In genomic region chr7:78656181-78656580, GRCm38 (mm10) we compare ENCODE assay signal across 15 mouse cellular contexts.
"Had no signal": no experiment of that assay in that cellular context is flagged by ENCODE, and none has a peak within 500 bp of the region (broad histone marks: within the 10 kb centered on the region; RNA-seq: fewer than 3 reads in every experiment).

No protein-coding gene starts in this region.

- H3K36me3 ChIP-seq: neural tube, embryonic 15.5 days; stomach, embryonic 15.5 days had no signal

- H3K27me3 ChIP-seq: stomach, embryonic 15.5 days had no signal

- H3K9me3 ChIP-seq: neural tube, embryonic 15.5 days; stomach, embryonic 15.5 days had no signal

- H3K4me2 ChIP-seq: neural tube, embryonic 15.5 days; stomach, embryonic 15.5 days had no signal

- DNase-seq: retina, postnatal 1 day; right cerebral cortex, adult 18-20 months; right cerebral cortex, postnatal 14 days; right cerebral cortex, postnatal 25 days; right cerebral cortex, postnatal 4 days; spleen, adult 18-20 months; thymus, adult 18-20 months; thymus, adult 2 months; thymus, postnatal 14 days; thymus, postnatal 25 days; thymus, postnatal 36 days; thymus, postnatal 4 days had no signal

- H3K27ac ChIP-seq: neural tube, embryonic 15.5 days; stomach, embryonic 15.5 days; stomach, postnatal 0 days had no signal

- H3K4me1 ChIP-seq: stomach, embryonic 15.5 days had no signal

- H3K4me3 ChIP-seq: neural tube, embryonic 15.5 days; stomach, embryonic 15.5 days had no signal

- H3K9ac ChIP-seq: neural tube, embryonic 15.5 days; stomach, embryonic 15.5 days had no signal
